Mouse (Mus musculus) fat pad, adult 2 months (tissue): ENCODE results near the gene Dbndd2.
A peak's percentile ranks its signal among the peaks of the same experiment; 100 is the strongest.

Experiments used
- DNase-seq: peaks from one replicate; pipeline ENCODE4 v3.0.0-alpha.2; 2011; ENCODE audit warnings: low read depth, low spot score; ENCODE audit errors: extremely low read depth

Gene Dbndd2

DNA sequence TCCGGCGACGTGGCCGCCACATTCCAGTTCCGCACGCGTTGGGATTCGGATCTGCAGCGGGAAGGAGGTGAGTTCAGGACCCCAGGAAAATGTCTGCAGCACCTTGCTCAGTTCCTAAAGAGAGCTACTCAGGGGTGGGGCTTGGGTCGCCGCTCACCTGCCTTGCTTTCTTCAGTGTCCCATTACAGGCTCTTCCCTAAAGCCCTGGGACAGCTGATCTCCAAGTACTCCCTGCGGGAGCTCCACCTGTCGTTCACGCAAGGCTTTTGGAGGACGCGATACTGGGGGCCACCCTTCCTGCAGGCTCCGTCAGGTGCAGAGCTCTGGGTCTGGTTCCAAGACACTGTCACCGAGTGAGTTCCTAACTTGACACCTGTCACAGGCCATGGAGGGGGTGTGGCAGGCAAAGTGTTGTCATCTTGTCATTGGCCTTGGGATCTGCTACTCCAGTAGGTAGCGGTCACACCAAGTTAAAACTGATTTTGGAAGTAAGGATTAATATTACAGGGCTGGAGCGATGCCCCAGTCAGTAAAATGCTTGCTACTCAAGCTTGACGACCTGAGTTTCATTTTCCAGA is 11.9 kb downstream of the Dbndd2 start:
- DNase-seq = no peak

DNA sequence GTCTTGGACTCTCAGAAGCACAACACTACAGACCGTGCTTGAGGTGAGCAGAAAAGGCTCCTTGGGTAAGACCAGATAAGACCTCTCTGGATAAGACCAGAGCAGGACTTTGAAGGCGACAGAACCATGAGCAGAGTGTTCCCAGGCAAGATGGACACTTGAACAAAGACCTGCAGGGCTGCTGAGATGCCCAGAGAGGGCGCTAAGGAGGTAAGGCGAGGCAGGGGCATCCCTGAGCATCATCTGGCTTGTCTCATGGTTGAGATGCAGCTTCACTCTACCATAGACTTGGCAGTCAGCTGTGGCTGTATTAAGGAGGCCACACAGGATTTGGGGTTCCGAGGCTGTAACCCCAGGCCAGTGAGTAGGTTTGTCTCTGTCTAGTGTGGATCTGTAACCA is 13.4 kb downstream of the Dbndd2 start:
- no peak for DNase-seq

GRCm38 (mm10) chr2:164500511-164500910 is 14.6 kb downstream of the Dbndd2 start:
- DNase-seq = no peak

DNA sequence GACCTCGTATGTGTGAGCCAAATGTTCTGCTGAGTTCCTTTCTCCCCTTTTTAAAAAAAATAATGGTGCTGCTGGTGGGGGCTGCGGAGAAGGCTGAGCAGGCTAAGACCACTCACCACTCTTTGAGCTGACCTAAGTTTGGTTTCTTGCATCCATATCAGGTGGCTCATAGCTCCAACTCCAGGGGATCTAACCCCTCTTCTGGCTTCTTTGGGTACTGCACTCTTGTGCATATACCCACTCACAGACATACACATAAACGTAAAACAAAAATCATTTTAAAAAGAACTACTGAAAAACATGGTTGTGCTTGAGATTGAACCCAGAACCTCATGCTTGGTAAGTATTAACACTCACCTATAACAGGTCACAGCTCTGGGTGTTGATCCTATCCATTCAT is 19.0 kb downstream of the Dbndd2 start:
- no peak for DNase-seq

- no peak for DNase-seq
These were observed 19.9 kb downstream of the Dbndd2 start for GRCm38 (mm10) chr2:164505619-164506347.

DNA sequence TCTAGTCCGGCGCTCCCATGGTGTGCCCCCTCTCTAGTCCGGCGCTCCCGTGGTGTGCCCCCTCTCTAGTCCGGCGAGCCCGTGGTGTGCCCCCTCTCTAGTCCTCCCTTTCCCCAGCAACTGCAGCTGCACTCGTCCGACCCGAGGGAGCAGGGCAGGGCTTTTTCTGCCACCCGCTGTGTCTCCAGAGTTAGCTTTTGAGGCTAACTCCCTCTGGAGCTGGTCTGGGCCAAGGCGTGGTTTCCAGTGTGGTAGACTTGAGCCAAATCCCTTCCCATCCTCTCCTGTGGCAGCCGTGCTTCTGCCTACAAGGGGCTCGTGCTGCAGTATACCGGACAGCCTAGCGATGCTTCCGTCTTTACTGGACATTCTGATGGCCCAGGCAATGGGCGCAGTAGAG is 21.9 kb downstream of the Dbndd2 start:
- DNase-seq = no peak

DNA sequence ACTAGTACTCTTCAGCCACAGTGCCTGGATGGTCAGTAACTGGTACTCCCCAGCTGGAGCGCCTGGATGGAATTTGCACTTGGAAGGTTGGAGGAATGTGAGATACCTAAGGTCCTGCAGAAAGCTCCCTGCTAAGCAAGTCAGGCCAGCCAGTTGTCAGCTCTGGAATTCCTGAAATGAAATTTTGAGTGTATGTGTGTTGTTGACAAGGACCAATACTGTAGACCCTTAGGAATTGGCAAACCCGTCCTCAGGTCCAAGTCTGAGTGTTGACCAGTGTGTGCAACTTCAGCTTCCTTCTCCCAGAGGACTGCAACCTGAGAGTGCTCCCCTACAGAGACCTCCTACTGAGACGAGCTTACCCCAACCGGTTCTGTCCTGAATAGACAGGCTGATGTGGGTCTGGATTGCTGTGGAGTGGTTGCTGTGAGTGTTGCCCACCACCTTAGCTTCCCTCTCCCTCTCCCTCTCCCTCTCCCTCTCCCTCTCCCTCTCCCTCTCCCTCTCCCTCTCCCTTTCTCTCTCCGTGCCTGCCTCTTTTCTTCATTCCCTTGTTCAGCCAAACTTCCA is 24.8 kb downstream of the Dbndd2 start:
- no peak for DNase-seq

DNA sequence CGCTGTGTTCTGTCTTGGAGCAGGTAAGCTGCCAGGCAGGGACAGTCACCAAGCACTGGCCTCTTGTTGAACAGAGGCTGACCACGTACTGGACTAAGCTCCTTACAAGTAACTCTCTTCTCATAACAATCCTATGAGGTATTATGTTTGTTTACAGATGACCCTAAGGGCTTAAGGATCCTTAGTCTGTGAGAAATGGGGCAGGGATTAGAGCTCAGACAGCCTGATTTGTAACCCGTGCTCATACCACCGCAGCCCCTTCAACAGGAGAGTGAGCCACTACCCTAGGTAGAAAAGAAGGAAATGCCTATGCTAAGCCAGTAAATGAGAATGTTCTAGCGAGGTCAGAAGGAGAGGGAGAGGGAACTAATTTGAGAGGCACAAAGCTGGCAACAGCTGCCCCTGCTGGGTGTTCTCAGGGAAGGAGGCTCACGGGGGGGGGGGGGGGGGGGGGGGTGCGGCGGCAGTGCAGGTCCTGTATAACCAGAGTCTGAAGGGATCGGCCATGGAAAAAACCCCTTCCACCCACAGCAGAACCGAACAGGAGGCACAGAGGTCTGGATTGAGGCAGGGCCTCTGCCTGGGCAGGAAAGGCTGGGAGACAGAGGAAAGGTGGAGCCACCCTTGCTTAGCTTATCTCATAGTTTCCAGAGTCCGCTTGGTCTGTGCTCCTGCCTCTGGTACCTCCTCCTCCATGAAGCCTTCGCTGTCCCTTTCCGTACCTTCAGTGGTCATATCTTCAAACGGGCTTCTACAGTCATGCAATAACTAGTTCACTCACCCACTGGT is 26.4 kb downstream of the Dbndd2 start:
- DNase-seq = no peak

DNA sequence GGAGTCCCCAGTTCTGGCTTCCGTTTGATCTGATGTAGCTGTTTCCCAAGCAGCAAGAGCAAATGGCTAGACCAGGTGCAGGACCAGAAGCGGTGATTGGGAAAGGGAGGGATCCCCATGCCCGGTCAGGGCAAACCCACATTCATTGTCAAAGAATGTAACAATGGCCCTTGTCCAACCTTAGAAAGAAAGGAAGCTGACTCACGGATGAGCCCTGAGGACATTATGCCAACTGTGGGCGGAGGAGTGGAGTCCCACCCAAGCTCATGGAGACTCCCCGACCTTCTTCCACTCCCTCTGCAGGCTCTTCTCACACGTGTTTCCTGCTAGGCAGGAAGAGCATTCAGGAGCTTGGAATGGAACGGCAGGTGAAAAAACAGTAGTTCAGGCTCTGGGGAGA is 27.5 kb downstream of the Dbndd2 start:
- peak; percentile 45 for DNase-seq

- DNase-seq = no peak
These were observed 29.0 kb downstream of the Dbndd2 start for GRCm38 (mm10) chr2:164514916-164515315.

- no peak for DNase-seq
These were observed 30.0 kb downstream of the Dbndd2 start for GRCm38 (mm10) chr2:164515897-164516296.

DNA sequence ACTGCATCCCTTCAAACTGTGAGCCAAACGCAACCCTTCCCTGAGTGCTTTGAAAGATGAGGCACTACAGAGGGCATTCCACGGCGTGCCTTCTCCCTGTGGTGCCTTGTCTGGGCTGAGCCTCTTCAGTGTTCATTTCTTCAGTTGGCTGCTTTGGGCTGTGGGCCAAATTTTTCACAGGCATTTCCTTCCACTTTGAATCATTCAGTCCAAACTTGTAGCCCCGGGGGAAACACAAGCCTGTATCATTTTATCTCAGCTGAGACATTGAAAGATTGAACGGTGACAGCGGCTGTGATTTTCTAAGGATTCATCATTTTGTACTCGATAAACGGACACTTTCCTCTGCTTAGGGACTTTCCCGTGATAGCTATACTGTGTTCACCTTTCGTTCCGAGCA is 30.7 kb downstream of the Dbndd2 start:
- no peak for DNase-seq

- DNase-seq = no peak
These were observed 31.7 kb downstream of the Dbndd2 start for GRCm38 (mm10) chr2:164517485-164518221.

- peak; percentile 68 for DNase-seq
These were observed 32.6 kb downstream of the Dbndd2 start for GRCm38 (mm10) chr2:164518266-164519170.

DNA sequence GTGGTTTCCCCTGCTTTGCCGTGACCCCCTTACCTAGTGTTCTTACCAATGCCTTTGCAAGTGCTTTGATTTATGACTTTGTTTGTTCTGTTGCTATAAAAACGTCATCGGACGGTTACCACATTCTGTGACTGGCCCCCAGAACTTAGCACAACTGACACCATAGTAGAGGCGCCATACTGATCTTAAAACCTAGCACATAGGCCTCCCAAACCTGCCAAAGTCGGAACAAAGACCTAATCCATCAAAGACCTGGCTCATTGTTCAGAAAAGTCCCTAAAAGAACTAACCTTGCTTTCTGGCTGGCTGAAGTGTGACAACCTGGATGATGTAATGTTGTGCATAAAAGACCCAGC is 33.2 kb downstream of the Dbndd2 start:
- no peak for DNase-seq

DNA sequence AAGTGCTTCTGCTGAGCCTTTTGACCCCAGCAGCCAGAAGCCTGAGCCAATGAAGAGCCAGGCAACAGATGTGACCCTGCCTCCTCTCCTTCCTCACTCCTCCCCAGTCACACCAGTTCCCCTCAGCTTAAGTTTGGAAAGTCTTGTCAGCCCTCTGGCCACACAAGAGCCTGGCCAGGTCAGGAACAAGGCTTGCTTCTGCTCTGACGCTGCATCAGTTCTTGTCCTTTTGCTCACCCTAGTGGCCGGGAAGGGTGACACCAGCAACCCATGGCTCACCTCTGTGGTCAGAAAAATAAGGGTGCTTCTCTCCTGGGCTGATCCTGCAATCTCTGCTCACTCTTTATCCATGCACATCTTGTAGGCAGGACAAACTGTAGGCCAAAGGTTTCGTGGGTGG is 34.9 kb downstream of the Dbndd2 start:
- DNase-seq = no peak

DNA sequence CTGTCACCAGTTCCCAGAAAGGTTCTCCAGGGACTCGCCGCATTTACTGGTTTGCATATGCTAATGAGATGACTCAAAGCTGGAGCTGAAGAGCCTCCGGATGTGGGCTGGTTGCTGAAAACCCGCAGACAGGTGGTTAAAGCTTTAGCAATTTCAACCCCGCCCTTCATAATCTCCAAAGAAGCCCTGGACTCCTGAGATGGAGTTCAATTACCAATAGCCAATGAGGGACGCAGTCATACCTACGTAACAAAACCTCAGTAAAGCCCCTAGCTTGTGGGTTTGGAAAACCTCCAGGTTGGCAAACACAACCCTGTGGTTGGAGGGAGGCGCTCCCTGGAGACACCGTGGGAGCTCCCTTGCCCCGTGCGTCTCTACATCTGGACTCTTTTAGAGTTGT is 35.9 kb downstream of the Dbndd2 start:
- DNase-seq = no peak

DNA sequence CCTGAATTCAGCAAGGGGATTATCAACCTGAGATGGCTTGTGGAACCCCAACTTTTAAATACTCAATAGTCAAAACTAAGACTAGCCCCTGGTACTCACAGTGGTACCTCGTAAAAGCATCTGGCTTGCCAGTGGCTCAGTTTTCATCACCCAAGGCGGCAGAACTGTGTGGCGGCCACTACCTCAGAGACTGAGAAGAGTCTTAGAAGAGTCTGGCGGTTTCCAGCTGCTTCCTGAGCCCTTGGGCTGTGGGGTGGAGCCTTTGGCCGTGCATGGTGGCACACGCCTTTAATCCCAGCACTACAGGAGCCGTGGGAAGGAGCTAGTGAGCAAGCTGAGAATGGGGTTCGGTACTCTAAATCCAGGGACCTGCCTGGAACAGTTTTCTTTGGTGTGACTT is 36.4 kb downstream of the Dbndd2 start:
- no peak for DNase-seq

GRCm38 (mm10) chr2:164523301-164523773 is 37.4 kb downstream of the Dbndd2 start:
- no peak for DNase-seq

- no peak for DNase-seq
These were observed 42.7 kb downstream of the Dbndd2 start for GRCm38 (mm10) chr2:164528557-164528956.
